Mouse (Mus musculus) brain, embryonic 14.5 days (tissue): ENCODE measurements at regions not wholly inside any gene's neighbourhood (a gene's known extent, or its start where the extent isn't known, plus 50 kb on each side); places are given as distances from the start of the nearest gene placed in this dataset.

ENCODE experiments used
- CTCF ChIP-seq: fragments of 200-500 bp; IDR thresholded peaks from 2 replicates; pipeline ENCODE4 v1.5.1; 2012; ENCODE audit warnings: inconsistent platforms, mild to moderate bottlenecking, moderate library complexity, borderline replicate concordance; ENCODE audit not compliant: insufficient read depth, insufficient read length; ENCODE audit errors: extremely low read depth
- POLR2A ChIP-seq: fragments of 200-500 bp; IDR thresholded peaks from 2 replicates; pipeline ENCODE4 v1.6.1; 2012; ENCODE audit warnings: mild to moderate bottlenecking, inconsistent platforms, borderline replicate concordance; ENCODE audit not compliant: poor library complexity, insufficient read depth, insufficient read length, severe bottlenecking; ENCODE audit errors: extremely low read depth

GRCm38 (mm10) chr15:21669760-21670159 lies 879.1 kb upstream of the Cdh18 start:
- no peak for TF ChIP-seq CTCF
- no peak for TF ChIP-seq POLR2A
